Mouse (Mus musculus): ENCODE measurements at regions not wholly inside any gene's neighbourhood (a gene's known extent, or its start where the extent isn't known, plus 50 kb on each side); places are given as distances from the start of the nearest gene placed in this dataset.
A peak's percentile ranks its signal among the peaks of the same experiment; 100 is the strongest.

GRCm38 (mm10) chr1:13941351-13941750 lies 2151.8 kb downstream of the 4930444P10Rik start:
- no peak overlapping the region for H3K9ac ChIP-seq (ENCODE audit: insufficient read depth, low read depth, low read length, poor library complexity, severe bottlenecking)
- H3K4me3 ChIP-seq (ENCODE audit: insufficient read depth in 1 of 2, low read depth in 1 of 2, low read length in 2 of 2, poor library complexity in 1 of 2, severe bottlenecking in 1 of 2) = no peak overlapping the region
- no peak overlapping the region; the same call in 1 of the 2 replicates for H3K27ac ChIP-seq (ENCODE audit: insufficient read depth, low read depth, low read length, poor library complexity, severe bottlenecking)
- no peaks in the 10 kb centered on the region for H3K9me3 ChIP-seq (ENCODE audit: control insufficient read depth, insufficient read depth, low read depth, low read length)
- H3K36me3 ChIP-seq (ENCODE audit: control insufficient read depth, insufficient read depth, low read length, poor library complexity, severe bottlenecking) = no peaks in the 10 kb centered on the region
- TF ChIP-seq CHD2 (IDR thresholded peaks at IDR 0.05; ENCODE audit: low read depth, low read length) (no peak), HCFC1 (IDR thresholded peaks at IDR 0.05; ENCODE audit: borderline replicate concordance, insufficient read depth, low read length) (no peak), ZNF384 (IDR thresholded peaks at IDR 0.05; ENCODE audit: low read depth, low read length) (no peak), ZC3H11A (IDR thresholded peaks at IDR 0.05; ENCODE audit: borderline replicate concordance, low read depth, low read length) (no peak), MAFK (IDR thresholded peaks at IDR 0.05; ENCODE audit: insufficient read depth, low read depth, low read length) (no peak)
- H3K4me1 ChIP-seq (ENCODE audit: control insufficient read depth in 2 of 2, insufficient read depth in 2 of 2, low read length in 2 of 2, poor library complexity in 1 of 2) = no peaks in the 10 kb centered on the region
- in situ Hi-C loops (cut with MboI; ENCODE audit: low sequenced_read_pairs in 2 of 2, unreplicated experiment in 2 of 2) = no loop called here
- DNase-seq (ENCODE audit: low read depth, low spot score) = peak; percentile 50

GRCm38 (mm10) chr1:13938344-13938743 lies 2154.8 kb downstream of the 4930444P10Rik start:
- H3K36me3 ChIP-seq (ENCODE audit: control insufficient read depth, insufficient read depth, low read length, poor library complexity, severe bottlenecking) = no peaks in the 10 kb centered on the region
- no peaks in the 10 kb centered on the region for H3K4me1 ChIP-seq (ENCODE audit: control insufficient read depth in 2 of 2, insufficient read depth in 2 of 2, low read length in 2 of 2, poor library complexity in 1 of 2)
- H3K9ac ChIP-seq (ENCODE audit: insufficient read depth, low read depth, low read length, poor library complexity, severe bottlenecking) = no peak overlapping the region
- no peak for DNase-seq (ENCODE audit: low read depth, low spot score)
- H3K4me3 ChIP-seq (ENCODE audit: insufficient read depth in 1 of 2, low read depth in 1 of 2, low read length in 2 of 2, poor library complexity in 1 of 2, severe bottlenecking in 1 of 2) = no peak overlapping the region
- in situ Hi-C loops (cut with MboI; ENCODE audit: low sequenced_read_pairs in 2 of 2, unreplicated experiment in 2 of 2) = no loop called here
- no peak overlapping the region for H3K27ac ChIP-seq (ENCODE audit: insufficient read depth, low read depth, low read length, poor library complexity, severe bottlenecking)
- no peak for TF ChIP-seq ZNF384 (IDR thresholded peaks at IDR 0.05; ENCODE audit: low read depth, low read length)
- no peak for TF ChIP-seq CHD2 (IDR thresholded peaks at IDR 0.05; ENCODE audit: low read depth, low read length)
- TF ChIP-seq ZC3H11A (IDR thresholded peaks at IDR 0.05; ENCODE audit: borderline replicate concordance, low read depth, low read length) = no peak
- no peak for TF ChIP-seq MAFK (IDR thresholded peaks at IDR 0.05; ENCODE audit: insufficient read depth, low read depth, low read length)
- no peak for TF ChIP-seq HCFC1 (IDR thresholded peaks at IDR 0.05; ENCODE audit: borderline replicate concordance, insufficient read depth, low read length)
- H3K9me3 ChIP-seq (ENCODE audit: control insufficient read depth, insufficient read depth, low read depth, low read length) = no peaks in the 10 kb centered on the region

GRCm38 (mm10) chr1:13935938-13936491 lies 2157.1 kb downstream of the 4930444P10Rik start:
- no peak overlapping the region for H3K4me3 ChIP-seq (ENCODE audit: insufficient read depth in 1 of 2, low read depth in 1 of 2, low read length in 2 of 2, poor library complexity in 1 of 2, severe bottlenecking in 1 of 2)
- no peaks in the 10 kb centered on the region for H3K4me1 ChIP-seq (ENCODE audit: control insufficient read depth in 2 of 2, insufficient read depth in 2 of 2, low read length in 2 of 2, poor library complexity in 1 of 2)
- no peak for DNase-seq (ENCODE audit: low read depth, low spot score)
- no peak overlapping the region for H3K27ac ChIP-seq (ENCODE audit: insufficient read depth, low read depth, low read length, poor library complexity, severe bottlenecking)
- in situ Hi-C loops (cut with MboI; ENCODE audit: low sequenced_read_pairs in 2 of 2, unreplicated experiment in 2 of 2) = no loop called here
- H3K9me3 ChIP-seq (ENCODE audit: control insufficient read depth, insufficient read depth, low read depth, low read length) = no peaks in the 10 kb centered on the region
- no peak overlapping the region for H3K9ac ChIP-seq (ENCODE audit: insufficient read depth, low read depth, low read length, poor library complexity, severe bottlenecking)
- no peak for TF ChIP-seq ZC3H11A (IDR thresholded peaks at IDR 0.05; ENCODE audit: borderline replicate concordance, low read depth, low read length)
- TF ChIP-seq ZNF384 (IDR thresholded peaks at IDR 0.05; ENCODE audit: low read depth, low read length) = no peak
- no peak for TF ChIP-seq CHD2 (IDR thresholded peaks at IDR 0.05; ENCODE audit: low read depth, low read length)
- no peak for TF ChIP-seq MAFK (IDR thresholded peaks at IDR 0.05; ENCODE audit: insufficient read depth, low read depth, low read length)
- H3K36me3 ChIP-seq (ENCODE audit: control insufficient read depth, insufficient read depth, low read length, poor library complexity, severe bottlenecking) = no peaks in the 10 kb centered on the region

GRCm38 (mm10) chr1:13928679-13929078 lies 2164.4 kb downstream of the 4930444P10Rik start:
- Histone ChIP-seq H3K9ac (ENCODE audit: insufficient read depth, low read depth, low read length, poor library complexity, severe bottlenecking) (no peak overlapping the region), H3K27ac (ENCODE audit: insufficient read depth, low read depth, low read length, poor library complexity, severe bottlenecking) (no peak overlapping the region), H3K36me3 (ENCODE audit: control insufficient read depth, insufficient read depth, low read length, poor library complexity, severe bottlenecking) (no peaks in the 10 kb centered on the region), H3K4me1 (ENCODE audit: control insufficient read depth in 2 of 2, insufficient read depth in 2 of 2, low read length in 2 of 2, poor library complexity in 1 of 2) (no peaks in the 10 kb centered on the region), H3K4me3 (ENCODE audit: insufficient read depth in 1 of 2, low read depth in 1 of 2, low read length in 2 of 2, poor library complexity in 1 of 2, severe bottlenecking in 1 of 2) (no peak overlapping the region), H3K9me3 (ENCODE audit: control insufficient read depth, insufficient read depth, low read depth, low read length) (no peaks in the 10 kb centered on the region)
- TF ChIP-seq HCFC1 (IDR thresholded peaks at IDR 0.05; ENCODE audit: borderline replicate concordance, insufficient read depth, low read length) (no peak), ZC3H11A (IDR thresholded peaks at IDR 0.05; ENCODE audit: borderline replicate concordance, low read depth, low read length) (no peak), MAFK (IDR thresholded peaks at IDR 0.05; ENCODE audit: insufficient read depth, low read depth, low read length) (no peak), CHD2 (IDR thresholded peaks at IDR 0.05; ENCODE audit: low read depth, low read length) (no peak), ZNF384 (IDR thresholded peaks at IDR 0.05; ENCODE audit: low read depth, low read length) (no peak)
- no peak for DNase-seq (ENCODE audit: low read depth, low spot score)
- in situ Hi-C loops (cut with MboI; ENCODE audit: low sequenced_read_pairs in 2 of 2, unreplicated experiment in 2 of 2) = no loop called here

- no peak overlapping the region for H3K27ac ChIP-seq (ENCODE audit: insufficient read depth, low read depth, low read length, poor library complexity, severe bottlenecking)
- H3K36me3 ChIP-seq (ENCODE audit: control insufficient read depth, insufficient read depth, low read length, poor library complexity, severe bottlenecking) = no peaks in the 10 kb centered on the region
- TF ChIP-seq HCFC1 (IDR thresholded peaks at IDR 0.05; ENCODE audit: borderline replicate concordance, insufficient read depth, low read length) (no peak), ZNF384 (IDR thresholded peaks at IDR 0.05; ENCODE audit: low read depth, low read length) (no peak), MAFK (IDR thresholded peaks at IDR 0.05; ENCODE audit: insufficient read depth, low read depth, low read length) (no peak), ZC3H11A (IDR thresholded peaks at IDR 0.05; ENCODE audit: borderline replicate concordance, low read depth, low read length) (no peak), CHD2 (IDR thresholded peaks at IDR 0.05; ENCODE audit: low read depth, low read length) (no peak)
- H3K9me3 ChIP-seq (ENCODE audit: control insufficient read depth, insufficient read depth, low read depth, low read length) = no peaks in the 10 kb centered on the region
- in situ Hi-C loops (cut with MboI; ENCODE audit: low sequenced_read_pairs in 2 of 2, unreplicated experiment in 2 of 2) = no loop called here
- H3K4me1 ChIP-seq (ENCODE audit: control insufficient read depth in 2 of 2, insufficient read depth in 2 of 2, low read length in 2 of 2, poor library complexity in 1 of 2) = no peaks in the 10 kb centered on the region
- no peak overlapping the region for H3K9ac ChIP-seq (ENCODE audit: insufficient read depth, low read depth, low read length, poor library complexity, severe bottlenecking)
- H3K4me3 ChIP-seq (ENCODE audit: insufficient read depth in 1 of 2, low read depth in 1 of 2, low read length in 2 of 2, poor library complexity in 1 of 2, severe bottlenecking in 1 of 2) = no peak overlapping the region
- DNase-seq (ENCODE audit: low read depth, low spot score) = no peak
Observed at GRCm38 (mm10) chr1:13927964-13928363, 2165.2 kb downstream of the 4930444P10Rik start.

Measured in ES-E14 (cell line).